Mouse (Mus musculus) forebrain, embryonic 11.5 days (tissue): Measurements from ENCODE around the gene Cep44. TPM values are rescaled to one million over a fixed set of nuclear protein-coding genes. Genes with fewer than 3 reads are reported as not detected.

ENCODE experiments used
- ATAC-seq: fragments of 200-750 bp; cut with Nextera tagmentation; replicated peaks from 2 replicates; pipeline ENCODE4 v1.8.0; 2017; ENCODE audit warnings: moderate TSS enrichment; ENCODE audit not compliant: low FRiP score
- DNase-seq: peaks from one replicate; pipeline ENCODE4 v3.0.0-alpha.2; 2017; ENCODE audit warnings: low spot score
- H3K27ac ChIP-seq: fragments of 300-500 bp; sonication (generic); 2 replicates; pipeline ENCODE4 v1.5.1; 2014; ENCODE audit warnings: low read depth, low read length
- H3K27me3 ChIP-seq: fragments of 300-500 bp; sonication (generic); 2 replicates; pipeline ENCODE4 v1.6.1; 2014; ENCODE audit warnings: mild to moderate bottlenecking, low read length, mixed read lengths; ENCODE audit not compliant: control insufficient read depth, insufficient read depth
- H3K36me3 ChIP-seq: fragments of 300-500 bp; sonication (generic); 2 replicates; pipeline ENCODE4 v1.6.1; 2014; ENCODE audit warnings: mild to moderate bottlenecking, low read length, moderate library complexity, mixed read lengths; ENCODE audit not compliant: control insufficient read depth, insufficient read depth
- H3K4me1 ChIP-seq: fragments of 300-500 bp; sonication (generic); replicated peaks from 2 replicates; pipeline ENCODE4 v1.6.1; 2014; ENCODE audit warnings: low read length, mixed read lengths; ENCODE audit not compliant: control insufficient read depth, insufficient read depth
- H3K4me2 ChIP-seq: fragments of 300-500 bp; sonication (generic); 2 replicates; pipeline ENCODE4 v1.6.1; 2014; ENCODE audit warnings: low read depth, mild to moderate bottlenecking, low read length, moderate library complexity, mixed read lengths; ENCODE audit not compliant: severe bottlenecking
- H3K4me3 ChIP-seq: fragments of 300-500 bp; sonication (generic); 2 replicates; pipeline ENCODE4 v1.5.1; 2014; ENCODE audit warnings: low read depth, low read length
- H3K9ac ChIP-seq: fragments of 300-500 bp; sonication (generic); 2 replicates; pipeline ENCODE4 v1.6.1; 2014; ENCODE audit warnings: low read length
- H3K9me3 ChIP-seq: fragments of 300-500 bp; sonication (generic); 2 replicates; pipeline ENCODE4 v1.6.1; 2016; ENCODE audit warnings: low read length, mixed read lengths; ENCODE audit not compliant: control insufficient read depth
- WGBS: fragments of 180-500 bp; shearing (Covaris S2); extraction: QIAGEN DNeasy Blood & Tissue Kit; methylation state at CpG from one replicate; pipeline ENCODE4 v1.1.7; 2014; 5-methylcytosine and 5-hydroxymethylcytosine counted together
- polyA plus RNA-seq: library from polyadenylated mRNA; unstranded; fragments of >200 nt; fragmentation: Nextera tagmentation; extraction: Ambion mirVana; gene quantifications from 2 replicates; pipeline ENCODE4 v1.2.1, GENCODE M21; 2014

Gene Cep44
- polyA plus RNA-seq = 31.0 and 36.1 TPM in 2 replicates

DNA sequence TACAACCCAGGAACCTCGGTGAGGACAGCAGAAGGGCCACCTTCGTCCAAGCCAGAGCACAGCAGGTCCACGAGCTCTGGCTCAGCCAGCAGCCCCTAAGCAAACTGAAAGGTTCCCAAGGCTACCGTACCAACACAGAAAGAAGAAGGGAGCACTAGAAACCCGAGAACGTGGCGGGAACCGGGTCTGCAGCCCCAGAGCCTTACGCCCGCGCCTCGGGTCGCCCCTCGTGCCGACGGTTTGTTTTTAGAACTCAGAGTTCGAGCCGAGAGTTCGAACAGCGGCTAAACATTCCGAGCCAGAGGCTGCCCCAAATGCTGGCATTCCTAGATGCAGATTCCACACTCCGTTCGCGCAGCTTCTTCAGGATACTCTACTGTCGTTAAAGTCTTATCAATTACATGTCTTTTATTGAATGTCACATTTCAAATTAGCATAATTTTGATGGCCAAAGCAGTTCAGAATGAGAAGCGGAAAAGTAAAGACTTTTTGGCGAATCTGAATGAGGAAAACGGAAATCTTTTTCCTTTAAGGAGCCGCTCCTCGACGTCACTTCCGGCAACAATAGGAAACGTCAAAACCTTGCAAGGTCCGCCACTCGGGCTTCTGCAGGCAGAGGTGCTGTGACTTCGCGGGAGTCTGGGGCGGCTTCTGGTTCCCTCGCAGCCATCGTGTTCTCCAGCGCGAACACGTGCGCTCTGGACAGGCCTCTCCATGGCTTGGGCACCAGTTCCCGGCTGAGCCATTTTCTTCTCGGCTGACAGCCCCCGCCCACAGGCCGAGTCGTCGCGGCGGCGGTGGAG, at the start of gene Cep44, which contains the start of gene Fbxo8:
Cep44 (minus strand) TSS at position 490 of the 803 bp plus-strand sequence.
Fbxo8 (plus strand) TSS at position 533 of the 803 bp plus-strand sequence.
- peak; percentile 94 for ATAC-seq

GRCm38 (mm10) chr8:56591502-56591901, 40.7 kb upstream of the Cep44 start:
- no peak overlapping the region for H3K4me3 ChIP-seq
- no peaks in the 10 kb centered on the region for H3K4me1 ChIP-seq
- no peak overlapping the region for H3K9ac ChIP-seq
- WGBS = 94% methylated on average over 5 of the region's 5 CpGs
- H3K9me3 ChIP-seq = no peaks in the 10 kb centered on the region
- H3K4me2 ChIP-seq = no peak overlapping the region
- H3K27me3 ChIP-seq = no peaks in the 10 kb centered on the region
- no peaks in the 10 kb centered on the region for H3K36me3 ChIP-seq
- DNase-seq = no peak
- ATAC-seq = no peak
- no peak overlapping the region for H3K27ac ChIP-seq

More for the DNA sequence above, at the start of gene Cep44, which contains the start of gene Fbxo8:
- Histone ChIP-seq H3K4me3 (peak within 1 kb of the TSS; percentile 62), H3K27me3 (no peaks in the 10 kb centered on the region), H3K4me2 (peak within 1 kb of the TSS; percentile 60), H3K9me3 (no peaks in the 10 kb centered on the region), H3K27ac (no peak within 1 kb of the TSS), H3K4me1 (no peaks in the 10 kb centered on the region), H3K9ac (peak within 1 kb of the TSS; percentile 83), H3K36me3 (no peaks in the 10 kb centered on the region; the same call in 1 of the 2 replicates)
- WGBS = under 1% methylated on average over 53 of the region's 53 CpGs
- DNase-seq = peak; percentile 86

GRCm38 (mm10) chr8:56591084-56591483, 40.2 kb upstream of the Cep44 start:
- Histone ChIP-seq H3K27me3 (no peaks in the 10 kb centered on the region), H3K4me1 (no peaks in the 10 kb centered on the region), H3K4me2 (no peak overlapping the region), H3K9me3 (no peaks in the 10 kb centered on the region), H3K9ac (no peak overlapping the region), H3K27ac (no peak overlapping the region), H3K4me3 (no peak overlapping the region), H3K36me3 (no peaks in the 10 kb centered on the region)
- 89% methylated on average over 1 of the region's 1 CpGs for WGBS
- DNase-seq = no peak
- ATAC-seq = no peak

DNA sequence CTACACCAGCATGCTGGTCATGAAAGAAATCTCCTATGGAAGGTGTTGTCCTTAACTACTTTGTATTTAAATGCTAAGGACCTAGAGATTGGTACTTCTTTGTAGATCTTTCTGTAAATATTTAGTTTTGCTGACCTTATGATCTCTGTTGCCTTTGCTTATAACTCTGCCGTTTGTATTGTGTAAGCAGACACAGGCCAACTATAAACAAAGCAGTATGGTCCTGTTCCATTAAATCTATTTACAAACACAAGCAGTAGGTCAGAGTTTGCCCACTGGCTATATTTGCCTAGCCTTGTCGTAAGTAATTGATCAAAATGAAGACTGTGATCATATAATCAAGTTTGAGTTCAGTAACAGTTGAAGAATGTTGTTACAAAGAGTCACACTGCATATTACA, 38.2 kb upstream of the Cep44 start:
- Histone ChIP-seq H3K27me3 (no peaks in the 10 kb centered on the region), H3K4me3 (no peak overlapping the region)
- WGBS = 85% methylated on average over 2 of the region's 2 CpGs

DNA sequence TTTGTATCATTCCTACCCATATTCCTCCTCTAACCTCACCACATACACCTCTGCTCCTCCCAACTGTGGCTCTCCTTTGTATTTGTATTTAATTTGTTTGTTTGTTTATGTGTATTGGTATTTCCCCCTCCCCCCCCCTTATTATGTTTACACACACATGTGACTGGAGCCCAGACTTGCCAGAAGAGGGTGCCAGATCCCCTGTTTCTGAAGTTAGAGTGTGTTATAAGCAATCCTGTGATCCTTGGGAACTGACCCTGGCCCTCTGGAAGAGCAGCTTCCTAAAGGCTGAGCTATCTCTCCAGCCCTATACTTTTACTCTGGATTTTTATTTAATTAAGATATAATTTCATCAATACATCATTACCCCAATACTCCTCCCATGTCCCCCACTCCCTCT, 32.0 kb upstream of the Cep44 start:
- Histone ChIP-seq H3K4me2 (no peak overlapping the region), H3K9me3 (no peaks in the 10 kb centered on the region), H3K36me3 (no peaks in the 10 kb centered on the region), H3K9ac (no peak overlapping the region), H3K27ac (no peak overlapping the region), H3K4me1 (no peaks in the 10 kb centered on the region), H3K4me3 (no peak overlapping the region), H3K27me3 (no peaks in the 10 kb centered on the region)
- ATAC-seq (no peak), DNase-seq (no peak)

More for the DNA sequence above, 38.2 kb upstream of the Cep44 start:
- no peak overlapping the region for H3K9ac ChIP-seq
- no peak for ATAC-seq
- no peak overlapping the region for H3K4me2 ChIP-seq
- H3K9me3 ChIP-seq = no peaks in the 10 kb centered on the region
- no peak overlapping the region for H3K27ac ChIP-seq
- no peak for DNase-seq
- no peaks in the 10 kb centered on the region for H3K4me1 ChIP-seq
- no peaks in the 10 kb centered on the region for H3K36me3 ChIP-seq

DNA sequence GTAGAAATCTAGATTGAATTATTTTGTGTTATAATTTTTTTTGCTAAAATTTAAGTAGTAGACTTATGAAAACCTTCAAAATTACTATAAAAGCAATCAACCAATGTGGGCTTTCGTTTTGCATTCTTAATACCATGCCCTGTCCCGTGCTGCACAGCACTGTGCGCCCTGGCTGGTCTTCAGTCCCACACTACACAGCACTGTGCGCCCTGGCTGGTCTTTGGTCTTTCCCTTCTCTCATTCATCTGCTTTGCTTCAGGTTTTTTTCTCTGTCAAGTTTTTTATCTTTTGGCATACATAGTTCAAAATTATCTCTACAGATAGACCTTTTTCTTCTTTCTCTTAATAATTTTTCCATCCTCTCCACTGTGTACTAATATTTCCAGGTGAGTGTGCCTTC, 30.1 kb upstream of the Cep44 start:
- no peaks in the 10 kb centered on the region for H3K27me3 ChIP-seq
- ATAC-seq (no peak), DNase-seq (no peak)
- no peaks in the 10 kb centered on the region for H3K36me3 ChIP-seq
- H3K9ac ChIP-seq = no peak overlapping the region
- no peak overlapping the region for H3K4me3 ChIP-seq
- no peak overlapping the region for H3K4me2 ChIP-seq
- H3K27ac ChIP-seq = no peak overlapping the region
- H3K9me3 ChIP-seq = no peaks in the 10 kb centered on the region
- H3K4me1 ChIP-seq = no peaks in the 10 kb centered on the region
- 92% methylated on average over 4 of the region's 4 CpGs for WGBS

DNA sequence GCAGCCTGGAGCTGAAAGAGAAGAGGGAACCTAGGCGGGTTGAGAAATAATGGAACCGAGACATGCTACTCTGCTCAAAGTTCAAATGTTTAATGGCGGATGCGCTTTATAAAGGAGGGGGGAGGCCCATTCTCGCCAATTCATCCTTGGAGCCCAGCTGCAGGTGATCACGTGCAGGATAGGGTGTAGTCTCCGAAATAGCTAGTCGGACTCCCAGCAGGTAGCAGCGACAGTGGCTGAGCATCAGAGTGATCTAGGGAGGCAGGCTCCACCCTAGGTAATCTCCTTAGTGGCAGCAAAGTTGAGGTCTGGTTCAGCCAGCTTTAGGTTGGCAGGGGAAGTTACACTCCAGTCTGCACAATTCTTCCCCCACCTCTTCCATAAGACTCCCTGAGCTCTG, 16.0 kb upstream of the Cep44 start:
- no peaks in the 10 kb centered on the region for H3K36me3 ChIP-seq
- no peak for DNase-seq
- WGBS = 93% methylated on average over 9 of the region's 9 CpGs
- H3K4me1 ChIP-seq = no peaks in the 10 kb centered on the region
- H3K9me3 ChIP-seq = no peaks in the 10 kb centered on the region
- no peak overlapping the region for H3K4me2 ChIP-seq
- H3K4me3 ChIP-seq = no peak overlapping the region
- no peak overlapping the region for H3K9ac ChIP-seq
- no peaks in the 10 kb centered on the region for H3K27me3 ChIP-seq
- ATAC-seq = no peak
- H3K27ac ChIP-seq = no peak overlapping the region

- ATAC-seq (no peak), DNase-seq (no peak)
- Histone ChIP-seq H3K9ac (no peak overlapping the region), H3K9me3 (no peaks in the 10 kb centered on the region), H3K27ac (no peak overlapping the region), H3K4me3 (no peak overlapping the region), H3K36me3 (no peaks in the 10 kb centered on the region), H3K4me1 (no peaks in the 10 kb centered on the region), H3K4me2 (no peak overlapping the region), H3K27me3 (no peaks in the 10 kb centered on the region)
- WGBS = 88% methylated on average over 4 of the region's 4 CpGs
Observed at GRCm38 (mm10) chr8:56564399-56565047, 13.7 kb upstream of the Cep44 start.
